Mouse (Mus musculus) bone marrow, adult 2 months (tissue): ENCODE data around the gene Bckdhb. TPM values are rescaled to one million over a fixed set of nuclear protein-coding genes. Genes with fewer than 3 reads are reported as not detected.

Source experiments
- H3K27ac ChIP-seq: fragments of 200-500 bp; 2 replicates; pipeline ENCODE4 v1.5.1; 2012; ENCODE audit warnings: low read depth, mild to moderate bottlenecking, control low read depth, inconsistent platforms, low read length; ENCODE audit not compliant: control insufficient read depth, poor library complexity, insufficient read depth
- H3K4me1 ChIP-seq: fragments of 200-500 bp; 2 replicates; pipeline ENCODE4 v1.6.1; 2011; ENCODE audit warnings: low read length; ENCODE audit not compliant: control insufficient read depth, insufficient read depth
- H3K4me3 ChIP-seq: fragments of 200-500 bp; replicated peaks from 2 replicates; pipeline ENCODE3; 2011; ENCODE audit warnings: mild to moderate bottlenecking, low read depth, low read length, control low read depth; ENCODE audit not compliant: control insufficient read depth
- CTCF ChIP-seq: fragments of 200-500 bp; IDR thresholded peaks from 2 replicates; pipeline ENCODE4 v1.5.1; 2011; ENCODE audit warnings: low read length, control low read depth; ENCODE audit not compliant: control insufficient read depth, insufficient read depth
- POLR2A ChIP-seq: fragments of 200-500 bp; IDR thresholded peaks from 2 replicates; pipeline ENCODE4 v1.6.1; 2011; ENCODE audit warnings: low read depth, mild to moderate bottlenecking, control low read depth, low read length, borderline replicate concordance; ENCODE audit not compliant: control insufficient read depth
- WGBS: fragments of 180-500 bp; shearing (Covaris S2); methylation state at CpG from one replicate; pipeline ENCODE4 v1.1.7; 2018; 5-methylcytosine and 5-hydroxymethylcytosine counted together
- polyA plus RNA-seq: library from polyadenylated mRNA; stranded (reverse); fragments of >200 nt; gene quantifications from 2 replicates; pipeline ENCODE4 v1.2.4, GENCODE M21; 2011; ENCODE audit warnings: low replicate concordance; ENCODE audit not compliant: missing spikeins, insufficient read depth, insufficient read length

Bckdhb gene
- polyA plus RNA-seq, 1 experiment = 47.4 TPM

DNA sequence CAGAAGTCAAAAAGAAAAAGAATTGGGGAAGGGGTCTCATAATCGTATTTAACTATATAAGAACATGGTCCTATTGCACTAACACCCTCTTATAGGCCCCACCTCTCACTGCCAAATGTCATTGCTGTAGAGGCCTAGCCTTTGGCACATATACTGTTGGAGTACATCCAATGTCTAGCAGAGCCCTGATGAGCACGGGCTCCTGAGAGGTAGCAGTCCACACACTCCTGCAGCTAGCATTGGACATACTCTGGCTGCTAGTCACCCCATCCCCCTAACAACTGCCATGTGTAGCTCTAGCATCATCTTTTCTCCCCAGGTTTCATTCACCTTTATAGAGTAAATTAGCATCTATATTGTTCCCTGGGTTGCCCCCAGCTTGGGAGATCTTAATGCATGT lies 223.2 kb downstream of the Bckdhb start:
- Histone ChIP-seq H3K4me3 (no peak overlapping the region), H3K27ac (no peak overlapping the region), H3K4me1 (no peaks in the 10 kb centered on the region)
- 82% methylated on average over 2 of the region's 2 CpGs for WGBS
- TF ChIP-seq POLR2A (no peak), CTCF (no peak)

Other genes starting within 250 kb of the Bckdhb start
- gene Elovl4, start 118.9 kb upstream of the Bckdhb start, polyA plus RNA-seq = 0.32 and 2.2 TPM in 2 replicates
- gene Ttk, start 90.5 kb upstream of the Bckdhb start, polyA plus RNA-seq = 9.7 and 13.5 TPM in 2 replicates